Mouse (Mus musculus): ENCODE measurements around the gene Car14. TPM values are rescaled to one million over a fixed set of nuclear protein-coding genes. Genes with fewer than 3 reads are reported as not detected.
"Not testable (repeated sequence)": the region's sequence is repeated elsewhere in the genome, so short reads cannot be mapped to it uniquely, and the experiment has no call there.

Car14 gene
- polyA plus RNA-seq, 1 experiment from 2014 or later: 2.4 TPM

GRCm38 (mm10) chr3:95857050-95857449 is 47.4 kb downstream of the Car14 start:
- not testable (repeated sequence) for H3K9me3 ChIP-seq (replicated peaks; ENCODE audit: control insufficient read depth, low read length); H3K4me1 ChIP-seq (ENCODE audit: control insufficient read depth, insufficient read depth, low read length); H3K27ac ChIP-seq (ENCODE audit: low read length); H3K36me3 ChIP-seq (ENCODE audit: control insufficient read depth, insufficient read depth, low read length); H3K4me2 ChIP-seq (ENCODE audit: low read depth, low read length); H3K9ac ChIP-seq (ENCODE audit: low read length); H3K4me3 ChIP-seq (replicated peaks; ENCODE audit: low read length); H3K27me3 ChIP-seq (ENCODE audit: control insufficient read depth, insufficient read depth, low read length); ATAC-seq (ENCODE audit: insufficient read depth, low FRiP score)
- 83% methylated on average over 1 of the region's 1 CpGs for WGBS

GRCm38 (mm10) chr3:95856115-95856514 is 48.4 kb downstream of the Car14 start:
- Histone ChIP-seq H3K27me3 (ENCODE audit: control insufficient read depth, insufficient read depth, low read length) (no peaks in the 10 kb centered on the region), H3K36me3 (ENCODE audit: control insufficient read depth, insufficient read depth, low read length) (peaks cover 8% of the 10 kb centered on the region), H3K9ac (ENCODE audit: low read length) (peak overlapping the region; percentile 92), H3K4me2 (ENCODE audit: low read depth, low read length) (peak overlapping the region; percentile 72), H3K9me3 (replicated peaks; ENCODE audit: control insufficient read depth, low read length) (no peaks in the 10 kb centered on the region), H3K27ac (ENCODE audit: low read length) (peak overlapping the region; percentile 66), H3K4me1 (ENCODE audit: control insufficient read depth, insufficient read depth, low read length) (peaks cover 3% of the 10 kb centered on the region; the same call in 1 of the 2 replicates), H3K4me3 (replicated peaks; ENCODE audit: low read length) (peak overlapping the region; percentile 91)
- 22% methylated on average over 7 of the region's 7 CpGs for WGBS
- ATAC-seq (ENCODE audit: insufficient read depth, low FRiP score): no peak

GRCm38 (mm10) chr3:95855502-95856089 is 48.9 kb downstream of the Car14 start, which contains the start of gene Prpf3:
Gene Prpf3, minus strand, starts transcription at chr3:95855885.
- Histone ChIP-seq H3K4me3 (replicated peaks; ENCODE audit: low read length) (peak within 1 kb of the TSS; percentile 91), H3K27me3 (ENCODE audit: control insufficient read depth, insufficient read depth, low read length) (no peaks in the 10 kb centered on the region), H3K9ac (ENCODE audit: low read length) (peak within 1 kb of the TSS; percentile 92), H3K4me2 (ENCODE audit: low read depth, low read length) (peak within 1 kb of the TSS; percentile 72), H3K4me1 (ENCODE audit: control insufficient read depth, insufficient read depth, low read length) (peaks cover 3% of the 10 kb centered on the region; the same call in 1 of the 2 replicates), H3K9me3 (replicated peaks; ENCODE audit: control insufficient read depth, low read length) (no peaks in the 10 kb centered on the region), H3K27ac (ENCODE audit: low read length) (peak within 1 kb of the TSS; percentile 66), H3K36me3 (ENCODE audit: control insufficient read depth, insufficient read depth, low read length) (peaks cover 8% of the 10 kb centered on the region)
- ATAC-seq (ENCODE audit: insufficient read depth, low FRiP score): peak; percentile 99
- WGBS: under 1% methylated on average over 56 of the region's 56 CpGs

GRCm38 (mm10) chr3:95851317-95851716 is 53.2 kb downstream of the Car14 start:
- no peak overlapping the region for H3K4me2 ChIP-seq (ENCODE audit: low read depth, low read length)
- no peaks in the 10 kb centered on the region for H3K9me3 ChIP-seq (replicated peaks; ENCODE audit: control insufficient read depth, low read length)
- H3K4me3 ChIP-seq (replicated peaks; ENCODE audit: low read length): no peak overlapping the region
- H3K27me3 ChIP-seq (ENCODE audit: control insufficient read depth, insufficient read depth, low read length): no peaks in the 10 kb centered on the region
- no peak overlapping the region for H3K9ac ChIP-seq (ENCODE audit: low read length)
- peaks cover 30% of the 10 kb centered on the region for H3K36me3 ChIP-seq (ENCODE audit: control insufficient read depth, insufficient read depth, low read length)
- H3K4me1 ChIP-seq (ENCODE audit: control insufficient read depth, insufficient read depth, low read length): peaks cover 3% of the 10 kb centered on the region; the same call in 1 of the 2 replicates
- H3K27ac ChIP-seq (ENCODE audit: low read length): no peak overlapping the region
- WGBS: 93% methylated on average over 8 of the region's 8 CpGs
- no peak for ATAC-seq (ENCODE audit: insufficient read depth, low FRiP score)

- WGBS: 81% methylated on average over 4 of the region's 4 CpGs
- Histone ChIP-seq H3K4me2 (ENCODE audit: low read depth, low read length) (no peak overlapping the region), H3K36me3 (ENCODE audit: control insufficient read depth, insufficient read depth, low read length) (peaks cover 35% of the 10 kb centered on the region), H3K9me3 (replicated peaks; ENCODE audit: control insufficient read depth, low read length) (no peaks in the 10 kb centered on the region), H3K27ac (ENCODE audit: low read length) (no peak overlapping the region), H3K27me3 (ENCODE audit: control insufficient read depth, insufficient read depth, low read length) (no peaks in the 10 kb centered on the region), H3K4me1 (ENCODE audit: control insufficient read depth, insufficient read depth, low read length) (peaks cover 3% of the 10 kb centered on the region; the same call in 1 of the 2 replicates), H3K9ac (ENCODE audit: low read length) (no peak overlapping the region), H3K4me3 (replicated peaks; ENCODE audit: low read length) (no peak overlapping the region)
- no peak for ATAC-seq (ENCODE audit: insufficient read depth, low FRiP score)
Observed at GRCm38 (mm10) chr3:95850611-95851010, 53.9 kb downstream of the Car14 start.

Other genes with a start within 250 kb of the Car14 start
- 16.5 and 20.5 TPM in 2 replicates for gene Mcl1, start 245.9 kb downstream of the Car14 start, polyA plus RNA-seq (2015; fragmentation: Nextera tagmentation; extraction: Ambion mirVana)
- 13.3 and 20.5 TPM in 2 replicates for gene Adamtsl4, start 216.8 kb downstream of the Car14 start, polyA plus RNA-seq (2015; fragmentation: Nextera tagmentation; extraction: Ambion mirVana)
- 110 and 228 TPM in 2 replicates for gene Ecm1, start 165.1 kb downstream of the Car14 start, polyA plus RNA-seq (2015; fragmentation: Nextera tagmentation; extraction: Ambion mirVana)
- gene Tars2, start 144.5 kb downstream of the Car14 start, polyA plus RNA-seq (2015; fragmentation: Nextera tagmentation; extraction: Ambion mirVana): 48.1 and 52.1 TPM in 2 replicates
- gene Rprd2, start 85.8 kb downstream of the Car14 start, polyA plus RNA-seq (2015; fragmentation: Nextera tagmentation; extraction: Ambion mirVana): 18.8 and 20.3 TPM in 2 replicates
- gene Prpf3, start 48.8 kb downstream of the Car14 start, polyA plus RNA-seq (2015; fragmentation: Nextera tagmentation; extraction: Ambion mirVana): 41.1 and 44.8 TPM in 2 replicates
- gene Mrps21, start 33.2 kb downstream of the Car14 start, polyA plus RNA-seq (2015; fragmentation: Nextera tagmentation; extraction: Ambion mirVana): 290 and 321 TPM in 2 replicates
- gene Ciart, start 22.4 kb downstream of the Car14 start, polyA plus RNA-seq (2015; fragmentation: Nextera tagmentation; extraction: Ambion mirVana): 3.8 and 5.2 TPM in 2 replicates
- 28.8 and 30.0 TPM in 2 replicates for gene BC028528, start 12.7 kb downstream of the Car14 start, polyA plus RNA-seq (2015; fragmentation: Nextera tagmentation; extraction: Ambion mirVana)
- gene Aph1a, start 10.7 kb downstream of the Car14 start, polyA plus RNA-seq (2015; fragmentation: Nextera tagmentation; extraction: Ambion mirVana): 33.9 and 34.6 TPM in 2 replicates
- 156 and 167 TPM in 2 replicates for gene Anp32e, start 24.6 kb upstream of the Car14 start, polyA plus RNA-seq (2015; fragmentation: Nextera tagmentation; extraction: Ambion mirVana)
- gene Plekho1, start 91.3 kb upstream of the Car14 start, polyA plus RNA-seq (2015; fragmentation: Nextera tagmentation; extraction: Ambion mirVana): 20.6 and 25.7 TPM in 2 replicates
- 31.7 and 39.6 TPM in 2 replicates for gene Vps45, start 153.8 kb upstream of the Car14 start, polyA plus RNA-seq (2015; fragmentation: Nextera tagmentation; extraction: Ambion mirVana)
- 11.8 and 13.1 TPM in 2 replicates for gene Otud7b, start 199.8 kb upstream of the Car14 start, polyA plus RNA-seq (2015; fragmentation: Nextera tagmentation; extraction: Ambion mirVana)

All from stomach, embryonic 16.5 days (tissue).